Mouse (Mus musculus) forebrain, embryonic 13.5 days (tissue): Measurements from ENCODE around the gene Olfr764-ps1. TPM values are rescaled to one million over a fixed set of nuclear protein-coding genes. Genes with fewer than 3 reads are reported as not detected.
"Not testable (repeated sequence)": the region's sequence is repeated elsewhere in the genome, so short reads cannot be mapped to it uniquely, and the experiment has no call there.

Experiments
- ATAC-seq: fragments of 200-750 bp; cut with Nextera tagmentation; 2 replicates; pipeline ENCODE4 v1.8.0; 2017
- H3K27ac ChIP-seq: fragments of 300-500 bp; sonication (generic); 2 replicates; pipeline ENCODE4 v1.5.1; 2015; ENCODE audit warnings: inconsistent platforms, mild to moderate bottlenecking, moderate library complexity
- H3K27me3 ChIP-seq: fragments of 300-500 bp; sonication (generic); 2 replicates; pipeline ENCODE4 v1.6.1; 2015; ENCODE audit warnings: mild to moderate bottlenecking, inconsistent platforms
- H3K36me3 ChIP-seq: fragments of 300-500 bp; sonication (generic); 2 replicates; pipeline ENCODE4 v1.6.1; 2015; ENCODE audit warnings: mild to moderate bottlenecking, inconsistent platforms; ENCODE audit not compliant: poor library complexity, severe bottlenecking
- H3K4me1 ChIP-seq: fragments of 300-500 bp; sonication (generic); 2 replicates; pipeline ENCODE4 v1.6.1; 2015; ENCODE audit warnings: inconsistent platforms
- H3K4me2 ChIP-seq: fragments of 300-500 bp; sonication (generic); 2 replicates; pipeline ENCODE4 v1.6.1; 2015; ENCODE audit warnings: inconsistent platforms, mild to moderate bottlenecking, moderate library complexity
- H3K4me3 ChIP-seq: fragments of 300-500 bp; sonication (generic); 2 replicates; pipeline ENCODE4 v1.5.1; 2015; ENCODE audit warnings: mild to moderate bottlenecking, inconsistent platforms
- H3K9ac ChIP-seq: fragments of 300-500 bp; sonication (generic); 2 replicates; pipeline ENCODE4 v1.6.1; 2015; ENCODE audit warnings: mild to moderate bottlenecking, inconsistent platforms
- H3K9me3 ChIP-seq: fragments of 300-500 bp; sonication (generic); replicated peaks from 2 replicates; pipeline ENCODE4 v1.6.1; 2016; ENCODE audit warnings: inconsistent platforms
- WGBS: fragments of 180-500 bp; shearing (Covaris S2); methylation state at CpG from one replicate; pipeline ENCODE4 v1.1.7; 2015; 5-methylcytosine and 5-hydroxymethylcytosine counted together
- polyA plus RNA-seq: library from polyadenylated mRNA; unstranded; fragments of >200 nt; fragmentation: Nextera tagmentation; extraction: Ambion mirVana; gene quantifications from 2 replicates; pipeline ENCODE4 v1.2.1, GENCODE M21; 2015

Olfr764-ps1 gene
- not detected in 2 replicates for polyA plus RNA-seq

GRCm38 (mm10) chr10:129039796-129040195 is at the start of gene Olfr764-ps1:
TSS of gene Olfr764-ps1 (minus strand) at chr10:129039896.
- Histone ChIP-seq H3K27ac (no peak within 1 kb of the TSS), H3K9me3 (no peaks in the 10 kb centered on the region), H3K36me3 (no peaks in the 10 kb centered on the region), H3K4me1 (no peaks in the 10 kb centered on the region), H3K4me3 (no peak within 1 kb of the TSS), H3K27me3 (no peaks in the 10 kb centered on the region), H3K9ac (no peak within 1 kb of the TSS), H3K4me2 (no peak within 1 kb of the TSS)
- no peak for ATAC-seq
- WGBS = 77% methylated on average over 3 of the region's 3 CpGs

DNA sequence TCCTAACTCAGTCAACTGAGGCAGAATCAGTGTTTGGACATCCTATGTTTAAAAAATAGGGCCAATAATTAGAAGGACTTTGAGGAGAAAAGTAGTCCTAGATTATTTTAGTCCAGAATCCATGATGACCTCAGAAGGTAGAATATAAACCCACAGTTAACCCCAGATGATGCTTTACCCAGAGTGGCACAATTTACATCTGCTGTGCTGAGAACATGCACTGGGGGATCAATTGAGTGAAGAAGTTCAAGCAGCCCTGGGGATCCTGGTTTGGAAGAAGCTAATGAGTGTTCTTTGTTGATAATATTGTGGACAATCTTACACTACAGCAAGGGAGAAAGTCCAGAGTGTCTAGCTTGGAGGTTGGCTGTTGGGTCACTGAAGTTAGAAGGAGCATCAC is 43.1 kb upstream of the Olfr764-ps1 start, which contains the start of gene Olfr767:
Gene Olfr767 (minus strand): TSS at position 101 of the 400 bp plus-strand sequence.
- H3K4me2 ChIP-seq, H3K36me3 ChIP-seq, ATAC-seq, H3K27me3 ChIP-seq, H3K4me1 ChIP-seq, H3K9ac ChIP-seq, H3K4me3 ChIP-seq, H3K9me3 ChIP-seq, H3K27ac ChIP-seq: not testable (repeated sequence)

GRCm38 (mm10) chr10:129068877-129069276 is 29.2 kb upstream of the Olfr764-ps1 start, which contains the start of gene Olfr766-ps1:
TSS of gene Olfr766-ps1 (minus strand) at chr10:129068977.
- no peak within 1 kb of the TSS for H3K9ac ChIP-seq
- WGBS = 68% methylated on average over 2 of the region's 2 CpGs
- no peak within 1 kb of the TSS for H3K4me3 ChIP-seq
- no peak within 1 kb of the TSS for H3K4me2 ChIP-seq
- no peaks in the 10 kb centered on the region for H3K9me3 ChIP-seq
- H3K36me3 ChIP-seq = no peaks in the 10 kb centered on the region
- ATAC-seq = no peak
- H3K27me3 ChIP-seq = no peaks in the 10 kb centered on the region
- no peaks in the 10 kb centered on the region for H3K4me1 ChIP-seq
- H3K27ac ChIP-seq = no peak within 1 kb of the TSS

GRCm38 (mm10) chr10:129049898-129050297 is 10.2 kb upstream of the Olfr764-ps1 start, which contains the start of gene Olfr765:
TSS of gene Olfr765 (minus strand) at chr10:129049998.
- H3K9me3 ChIP-seq, H3K4me2 ChIP-seq, H3K27me3 ChIP-seq, H3K4me3 ChIP-seq, H3K9ac ChIP-seq, H3K36me3 ChIP-seq, ATAC-seq, H3K27ac ChIP-seq, H3K4me1 ChIP-seq: not testable (repeated sequence)

DNA sequence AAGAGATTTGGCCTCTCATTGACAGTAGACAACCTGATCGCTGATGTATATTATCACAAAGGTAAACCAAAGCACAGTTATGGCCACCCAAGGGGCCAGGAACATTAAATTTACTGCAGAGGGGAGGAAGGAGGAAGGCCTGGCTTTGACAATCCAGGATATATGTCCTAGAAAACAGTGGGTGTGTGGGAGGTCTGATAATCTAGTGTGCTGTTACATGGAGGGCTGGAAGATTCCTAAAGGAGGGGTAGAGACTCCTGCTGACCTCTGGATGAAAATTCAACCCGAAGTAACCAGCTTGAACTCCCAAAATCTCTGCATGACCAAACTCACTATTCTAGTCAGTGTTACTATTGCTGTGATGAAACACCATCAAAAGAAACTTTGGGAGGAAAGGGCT is 11.4 kb downstream of the Olfr764-ps1 start:
- Histone ChIP-seq H3K9me3 (no peaks in the 10 kb centered on the region), H3K4me3 (no peak overlapping the region), H3K27ac (no peak overlapping the region), H3K36me3 (no peaks in the 10 kb centered on the region), H3K4me2 (no peak overlapping the region), H3K4me1 (no peaks in the 10 kb centered on the region), H3K27me3 (no peaks in the 10 kb centered on the region), H3K9ac (no peak overlapping the region)
- WGBS = 78% methylated on average over 2 of the region's 2 CpGs
- no peak for ATAC-seq

- Histone ChIP-seq H3K36me3 (no peaks in the 10 kb centered on the region), H3K9me3 (no peaks in the 10 kb centered on the region), H3K4me1 (no peaks in the 10 kb centered on the region), H3K27me3 (no peaks in the 10 kb centered on the region), H3K4me2 (no peak overlapping the region), H3K27ac (no peak overlapping the region), H3K9ac (no peak overlapping the region), H3K4me3 (no peak overlapping the region)
- ATAC-seq = peak; percentile 82
- 55% methylated on average over 3 of the region's 3 CpGs for WGBS
Observed at GRCm38 (mm10) chr10:129026018-129026662, 13.6 kb downstream of the Olfr764-ps1 start.

DNA sequence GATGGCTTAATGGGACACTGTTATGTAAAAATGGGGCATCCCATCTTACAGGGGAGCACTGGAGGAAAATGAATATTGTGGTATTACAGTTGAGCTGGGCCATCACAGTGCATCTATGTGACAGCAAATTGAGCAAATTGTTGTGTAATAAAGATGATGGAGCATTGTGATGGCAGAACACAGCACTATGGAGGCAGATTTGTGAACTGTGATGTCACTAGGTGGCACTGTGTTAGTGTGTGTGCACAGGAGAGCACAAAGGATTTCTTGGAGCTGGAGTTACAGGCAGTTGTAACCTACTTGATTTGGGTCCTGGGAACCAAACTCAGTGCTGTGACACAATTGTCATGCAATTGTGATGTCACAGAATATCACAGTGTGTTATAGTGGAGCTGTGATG is 16.4 kb downstream of the Olfr764-ps1 start:
- Histone ChIP-seq H3K9ac (no peak overlapping the region), H3K9me3 (no peaks in the 10 kb centered on the region), H3K27me3 (no peaks in the 10 kb centered on the region), H3K36me3 (no peaks in the 10 kb centered on the region), H3K27ac (no peak overlapping the region), H3K4me1 (no peaks in the 10 kb centered on the region), H3K4me2 (no peak overlapping the region), H3K4me3 (no peak overlapping the region)
- no peak for ATAC-seq

DNA sequence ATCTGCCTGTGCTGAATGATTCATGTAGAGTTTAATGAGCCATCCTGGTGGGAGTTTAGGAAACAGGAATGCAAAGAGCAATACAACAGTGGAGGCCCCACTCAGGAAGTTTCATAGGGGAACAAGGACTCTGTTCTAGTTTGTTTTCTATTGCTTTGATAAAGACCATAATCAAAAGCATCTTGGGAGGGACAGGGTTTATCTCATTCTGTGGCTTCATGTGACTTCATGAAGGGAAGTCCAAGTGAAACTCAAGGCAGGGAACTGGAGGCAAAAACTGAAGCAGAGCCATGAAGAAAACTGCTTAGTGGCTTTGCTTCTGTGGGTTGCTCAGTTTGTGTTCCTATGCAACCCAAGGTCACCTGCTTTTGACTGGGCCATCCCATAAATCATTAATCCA is 25.2 kb downstream of the Olfr764-ps1 start:
- Histone ChIP-seq H3K36me3 (no peaks in the 10 kb centered on the region), H3K9ac (no peak overlapping the region), H3K27ac (no peak overlapping the region), H3K27me3 (no peaks in the 10 kb centered on the region), H3K4me3 (no peak overlapping the region), H3K4me2 (no peak overlapping the region), H3K4me1 (no peaks in the 10 kb centered on the region), H3K9me3 (no peaks in the 10 kb centered on the region)
- no peak for ATAC-seq

DNA sequence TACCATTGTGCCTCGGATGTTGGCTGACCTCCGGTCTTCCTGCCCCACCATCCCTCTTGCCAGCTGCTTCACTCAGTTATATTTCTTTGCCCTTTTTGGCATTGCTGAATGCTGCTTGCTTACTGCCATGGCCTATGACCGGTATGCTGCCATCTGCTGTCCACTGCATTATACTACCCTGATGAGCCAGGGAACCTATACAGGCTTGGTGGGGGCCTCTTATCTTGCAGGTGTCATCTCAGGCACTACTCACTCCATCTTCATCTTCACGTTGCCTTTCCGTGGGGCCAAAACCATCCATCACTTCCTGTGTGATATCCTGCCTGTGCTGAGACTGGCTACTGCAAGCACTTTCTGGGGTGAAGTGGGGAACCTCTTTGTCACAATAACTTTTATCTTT is 28.2 kb downstream of the Olfr764-ps1 start:
- H3K27me3 ChIP-seq, ATAC-seq, H3K4me3 ChIP-seq, H3K9ac ChIP-seq, H3K27ac ChIP-seq, H3K4me2 ChIP-seq, H3K9me3 ChIP-seq, H3K4me1 ChIP-seq, H3K36me3 ChIP-seq: not testable (repeated sequence)
- 71% methylated on average over 2 of the region's 5 CpGs for WGBS

GRCm38 (mm10) chr10:129010288-129010841 is 29.3 kb downstream of the Olfr764-ps1 start, which contains the start of gene Olfr763:
TSS of gene Olfr763 (plus strand) at chr10:129010791.
- Histone ChIP-seq H3K27me3 (no peaks in the 10 kb centered on the region), H3K9me3 (no peaks in the 10 kb centered on the region), H3K27ac (no peak within 1 kb of the TSS), H3K9ac (no peak within 1 kb of the TSS), H3K36me3 (no peaks in the 10 kb centered on the region), H3K4me2 (no peak within 1 kb of the TSS), H3K4me1 (no peaks in the 10 kb centered on the region), H3K4me3 (no peak within 1 kb of the TSS)
- no peak for ATAC-seq
- 80% methylated on average over 2 of the region's 2 CpGs for WGBS

- Histone ChIP-seq H3K4me1 (no peaks in the 10 kb centered on the region), H3K4me3 (no peak overlapping the region), H3K36me3 (no peaks in the 10 kb centered on the region), H3K27me3 (no peaks in the 10 kb centered on the region), H3K9me3 (no peaks in the 10 kb centered on the region), H3K27ac (no peak overlapping the region), H3K4me2 (no peak overlapping the region), H3K9ac (no peak overlapping the region)
- 67% methylated on average over 14 of the region's 14 CpGs for WGBS
- ATAC-seq = no peak
Observed at GRCm38 (mm10) chr10:129004032-129004920, 35.4 kb downstream of the Olfr764-ps1 start.

GRCm38 (mm10) chr10:128996523-128997040 is 43.1 kb downstream of the Olfr764-ps1 start:
- Histone ChIP-seq H3K9me3 (no peaks in the 10 kb centered on the region), H3K36me3 (no peaks in the 10 kb centered on the region), H3K4me1 (no peaks in the 10 kb centered on the region), H3K4me3 (no peak overlapping the region), H3K27me3 (no peaks in the 10 kb centered on the region), H3K9ac (no peak overlapping the region), H3K4me2 (no peak overlapping the region), H3K27ac (no peak overlapping the region)
- 0 out of 2 replicates have a peak, but pooled peaks have one; percentile 24 for ATAC-seq
- whole genome bisulfite sequencing = 79% methylated on average over 4 of the region's 4 CpGs
